Mouse (Mus musculus): ENCODE data around the gene Fhdc1. TPM values are rescaled to one million over a fixed set of nuclear protein-coding genes. Genes with fewer than 3 reads are reported as not detected.

The Fhdc1 gene
- 1 to 10 TPM; 1.4 to 4.2 TPM for total RNA-seq (2023)

DNA sequence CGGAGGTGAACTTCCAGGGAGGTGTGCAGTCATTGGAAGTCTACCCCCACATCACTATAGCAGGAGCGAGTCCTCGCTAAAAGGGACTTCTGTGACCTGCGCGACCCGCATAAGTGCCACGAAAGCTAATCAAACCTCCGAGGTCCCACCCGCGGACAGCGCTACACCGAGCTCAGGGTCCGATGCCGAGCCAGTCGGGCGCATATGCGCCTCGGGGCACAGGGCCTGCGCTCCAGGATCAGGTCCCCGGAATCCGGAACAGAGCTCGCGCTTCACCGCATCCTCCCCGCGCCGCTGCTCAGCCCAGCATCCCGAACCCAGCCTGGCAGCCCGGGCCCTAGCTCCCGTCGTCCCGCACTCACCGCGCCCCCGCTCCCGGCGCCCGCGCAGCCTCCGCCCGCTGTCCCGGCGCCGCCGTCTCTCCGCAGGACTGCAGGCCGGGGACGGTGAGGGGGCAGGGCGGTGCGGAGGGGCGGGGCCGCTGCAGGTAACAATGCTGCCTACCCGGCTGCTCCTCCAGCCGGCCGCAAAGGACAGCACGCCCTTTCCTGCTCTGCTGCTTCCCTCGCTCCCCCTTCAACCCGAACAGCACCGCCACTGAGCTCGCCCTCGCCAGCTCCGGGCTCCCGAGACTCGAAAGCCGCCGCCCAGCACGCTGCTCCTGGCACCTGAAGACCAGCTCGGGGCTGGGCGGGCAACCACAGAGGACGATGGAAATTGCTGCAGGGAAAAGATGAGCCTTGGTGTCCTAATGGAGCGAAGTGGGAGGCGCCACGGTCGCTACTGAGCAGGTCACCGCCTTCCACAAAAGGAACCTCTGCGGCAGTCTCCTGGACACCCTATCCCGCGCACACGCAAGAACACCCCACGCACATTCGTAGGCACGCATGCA is at the start of gene Fhdc1:
Gene Fhdc1, minus strand, starts transcription at position 424 of the 892 bp plus-strand sequence.

Other genes with a start within 250 kb of the Fhdc1 start
- gene Trim2, start 173.6 kb downstream of the Fhdc1 start, total RNA-seq (2023), result 1 to 10 TPM; 2.6 to 7.6 TPM
- 10 to 100 TPM; 38.2 to 42.4 TPM for gene Arfip1, start 102.2 kb upstream of the Fhdc1 start, total RNA-seq (2023)
- under 1 TPM in 1 of 2 experiments, not detected in 1; 0.09 TPM for gene Tigd4, start 113.1 kb upstream of the Fhdc1 start, total RNA-seq (2023)
- gene Tmem154, start 185.8 kb upstream of the Fhdc1 start, total RNA-seq (2023), result 100 to 1,000 TPM; 167 to 178 TPM

Measured in neutrophil, adult 59 days (primary cell).